Mouse (Mus musculus): Measurements from ENCODE around the gene Shmt1.
A peak's percentile ranks its signal among the peaks of the same experiment; 100 is the strongest.

Gene Shmt1

GRCm38 (mm10) chr11:60790472-60790871 is 21.0 kb downstream of the Shmt1 start:
- DNase-seq (ENCODE audit: low spot score) = no peak

- DNase-seq (ENCODE audit: low spot score) = no peak
These were observed 23.9 kb downstream of the Shmt1 start for GRCm38 (mm10) chr11:60787595-60787994.

GRCm38 (mm10) chr11:60784179-60784922 is 27.2 kb downstream of the Shmt1 start:
- no peak for DNase-seq (ENCODE audit: low spot score)

- no peak for DNase-seq (ENCODE audit: low spot score)
These were observed 31.8 kb downstream of the Shmt1 start for GRCm38 (mm10) chr11:60779673-60780189.

- DNase-seq (ENCODE audit: low spot score) = no peak
These were observed 33.6 kb downstream of the Shmt1 start for GRCm38 (mm10) chr11:60777801-60778370.

GRCm38 (mm10) chr11:60776829-60777740 is 34.4 kb downstream of the Shmt1 start, which contains the start of the genes Top3a and Smcr8:
Gene Top3a (minus strand): TSS chr11:60777365.
Gene Smcr8 (plus strand): TSS chr11:60777524.
- DNase-seq (ENCODE audit: low spot score) = peak; percentile 81

- no peak for DNase-seq (ENCODE audit: low spot score)
These were observed 35.2 kb downstream of the Shmt1 start for GRCm38 (mm10) chr11:60776107-60776828.

- no peak for DNase-seq (ENCODE audit: low spot score)
These were observed 35.9 kb downstream of the Shmt1 start for GRCm38 (mm10) chr11:60775578-60775977.

GRCm38 (mm10) chr11:60774841-60775240 is 36.7 kb downstream of the Shmt1 start:
- no peak for DNase-seq (ENCODE audit: low spot score)

- no peak for DNase-seq (ENCODE audit: low spot score)
These were observed 37.3 kb downstream of the Shmt1 start for GRCm38 (mm10) chr11:60774158-60774689.

- no peak for DNase-seq (ENCODE audit: low spot score)
These were observed 39.4 kb downstream of the Shmt1 start for GRCm38 (mm10) chr11:60772161-60772560.

GRCm38 (mm10) chr11:60770776-60771175 is 40.7 kb downstream of the Shmt1 start:
- no peak for DNase-seq (ENCODE audit: low spot score)

GRCm38 (mm10) chr11:60769322-60769721 is 42.2 kb downstream of the Shmt1 start:
- DNase-seq (ENCODE audit: low spot score) = no peak

GRCm38 (mm10) chr11:60766969-60767368 is 44.5 kb downstream of the Shmt1 start:
- DNase-seq (ENCODE audit: low spot score) = no peak

- no peak for DNase-seq (ENCODE audit: low spot score)
These were observed 49.8 kb downstream of the Shmt1 start for GRCm38 (mm10) chr11:60761681-60762080.

- DNase-seq (ENCODE audit: low spot score) = no peak
These were observed 55.9 kb downstream of the Shmt1 start for GRCm38 (mm10) chr11:60755570-60755969.

GRCm38 (mm10) chr11:60740321-60740720 is 71.2 kb downstream of the Shmt1 start:
- no peak for DNase-seq (ENCODE audit: low spot score)

All from ovary, postnatal 36 days (tissue).